Mouse (Mus musculus) gastrocnemius, adult 18-20 months (tissue): Measurements from ENCODE around the gene Gba. TPM values are rescaled to one million over a fixed set of nuclear protein-coding genes. Genes with fewer than 3 reads are reported as not detected.
A peak's percentile ranks its signal among the peaks of the same experiment; 100 is the strongest.
"Not testable (repeated sequence)": the region's sequence is repeated elsewhere in the genome, so short reads cannot be mapped to it uniquely, and the experiment has no call there.

Experiments
- DNase-seq: peaks from one replicate; pipeline ENCODE4 v3.0.0; 2021; ENCODE audit warnings: low spot score
- long read RNA-seq, 2 experiments: library from polyadenylated mRNA; stranded (forward); transcript quantifications; one replicate each; pipeline ENCODE4 v2.0.0; 2021
- total RNA-seq, 2 experiments: library from RNA; stranded (reverse); gene quantifications; 2 replicates each; pipeline ENCODE4 v1.2.3; 2021

The Gba gene
- total RNA-seq, result 10 to 100 TPM; 15.5 to 17.8 TPM
- long read RNA-seq, experiment 1, transcript Gba-201 (11 exons, 1,779 nt), result major isoform, 12 of 16 reads
- long read RNA-seq, experiment 1, partial matches to known transcripts, result 0 of 16 reads
- long read RNA-seq, experiment 1, other reads (novel, unspliced or antisense), result 1 of 16 reads
- long read RNA-seq, experiment 2, transcript Gba-201 (11 exons, 1,779 nt), result major isoform, 11 of 12 reads
- long read RNA-seq, experiment 2, partial matches to known transcripts, result 1 of 12 reads
- long read RNA-seq, experiment 2, other reads (novel, unspliced or antisense), result 0 of 12 reads

DNA sequence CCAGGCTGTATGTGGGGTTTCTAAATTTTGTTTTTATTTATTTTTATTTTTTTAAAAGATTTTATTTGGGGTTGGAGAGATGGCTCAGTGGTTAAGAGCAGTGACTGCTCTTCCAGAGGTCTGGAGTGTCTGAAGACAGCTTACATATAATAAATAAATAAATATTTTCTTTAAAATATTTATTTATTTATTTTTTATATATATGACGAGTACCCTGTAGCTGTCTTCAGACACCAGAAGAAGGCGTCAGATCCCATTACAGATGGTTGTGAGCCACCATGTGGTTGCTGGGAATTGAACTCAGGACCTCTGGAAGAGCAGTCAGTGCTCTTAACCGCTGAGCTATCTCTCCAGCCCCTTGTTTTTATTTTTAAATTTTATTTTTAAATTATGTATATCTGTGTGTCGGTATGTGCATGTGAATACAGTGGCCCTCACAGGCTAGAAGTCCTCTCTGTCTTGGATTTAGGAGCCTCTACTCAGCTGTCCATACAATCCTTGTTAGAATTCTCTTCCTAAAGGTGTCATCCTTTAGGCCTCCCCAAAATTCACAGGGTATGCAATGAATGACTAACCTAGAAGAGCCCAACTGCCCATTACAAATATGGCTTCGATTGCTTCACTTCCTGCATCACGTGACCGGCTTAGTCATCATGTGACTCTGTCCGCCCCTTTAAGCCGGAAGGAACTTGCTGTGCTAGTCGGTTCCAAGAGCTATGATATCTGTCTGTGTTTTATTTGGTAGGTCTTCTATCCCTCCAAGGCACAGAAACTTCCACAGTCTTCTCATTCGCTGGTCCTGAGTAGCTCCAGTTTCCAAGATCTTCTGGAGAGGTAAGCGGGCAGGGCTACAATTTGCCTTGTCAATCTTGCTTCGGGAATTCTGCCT, at the start of gene Gba:
Gene Gba (plus strand): TSS at position 676 of the 889 bp plus-strand sequence.
- DNase-seq, result peak; percentile 88

DNA sequence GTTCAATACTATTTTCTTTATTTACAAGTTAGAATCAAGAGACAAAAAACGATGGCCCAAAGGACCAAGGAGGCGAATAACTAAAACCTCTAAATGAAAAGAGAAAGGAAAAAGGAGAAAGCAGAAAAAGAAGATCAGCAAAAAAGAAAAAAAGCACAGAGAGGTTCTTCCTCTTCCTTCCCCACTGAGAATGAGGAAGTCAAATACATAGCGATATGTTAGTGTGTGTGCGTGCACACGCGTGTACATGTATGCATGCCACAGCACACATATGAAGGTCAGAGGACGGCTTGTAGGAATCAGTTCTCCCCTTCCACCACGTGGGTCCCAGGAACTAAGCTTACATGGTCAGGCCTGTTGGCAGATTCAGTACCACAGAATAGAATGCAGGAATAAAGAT, 45.8 kb upstream of the Gba start:
- DNase-seq, result no peak

DNA sequence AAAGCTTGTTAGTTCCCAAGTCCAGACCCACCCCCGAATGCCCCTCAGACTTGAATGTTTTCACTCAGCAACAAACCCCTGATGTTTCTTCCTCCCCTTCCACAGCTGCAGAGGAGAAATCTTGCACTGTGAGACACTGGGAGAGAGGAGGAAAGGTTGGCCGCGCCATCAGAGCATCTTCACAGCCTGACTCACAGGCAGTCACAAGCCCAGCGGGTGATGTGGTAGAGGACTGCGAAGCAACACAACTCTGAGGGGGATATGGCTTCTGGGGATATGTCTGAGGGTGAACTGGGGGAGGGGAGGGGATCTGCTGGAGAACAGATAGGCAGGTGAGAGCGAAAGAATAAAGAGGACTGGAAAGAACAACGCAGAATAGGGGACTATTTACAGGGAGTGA, 44.1 kb upstream of the Gba start:
- no peak for DNase-seq

DNA sequence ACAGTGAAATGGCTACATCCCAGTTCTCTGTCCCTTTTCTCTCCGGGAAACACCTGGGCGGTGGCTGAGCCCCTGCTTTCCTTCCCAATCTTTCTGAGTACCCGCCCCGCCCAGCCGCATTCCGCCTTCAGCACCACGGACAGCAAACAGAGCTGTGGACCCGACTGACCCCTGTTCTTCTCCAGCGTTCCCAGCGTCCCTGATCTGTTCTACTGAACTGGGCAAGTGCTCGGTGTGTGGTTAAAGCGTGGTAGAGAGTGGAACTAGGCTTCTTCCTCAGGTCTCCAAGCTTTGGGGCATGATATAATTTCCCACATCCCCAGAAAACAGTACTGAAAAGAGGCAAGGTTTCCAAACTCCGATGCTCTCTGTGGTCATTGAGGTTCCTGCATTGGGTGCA, 43.5 kb upstream of the Gba start:
- DNase-seq, result peak; percentile 49

DNA sequence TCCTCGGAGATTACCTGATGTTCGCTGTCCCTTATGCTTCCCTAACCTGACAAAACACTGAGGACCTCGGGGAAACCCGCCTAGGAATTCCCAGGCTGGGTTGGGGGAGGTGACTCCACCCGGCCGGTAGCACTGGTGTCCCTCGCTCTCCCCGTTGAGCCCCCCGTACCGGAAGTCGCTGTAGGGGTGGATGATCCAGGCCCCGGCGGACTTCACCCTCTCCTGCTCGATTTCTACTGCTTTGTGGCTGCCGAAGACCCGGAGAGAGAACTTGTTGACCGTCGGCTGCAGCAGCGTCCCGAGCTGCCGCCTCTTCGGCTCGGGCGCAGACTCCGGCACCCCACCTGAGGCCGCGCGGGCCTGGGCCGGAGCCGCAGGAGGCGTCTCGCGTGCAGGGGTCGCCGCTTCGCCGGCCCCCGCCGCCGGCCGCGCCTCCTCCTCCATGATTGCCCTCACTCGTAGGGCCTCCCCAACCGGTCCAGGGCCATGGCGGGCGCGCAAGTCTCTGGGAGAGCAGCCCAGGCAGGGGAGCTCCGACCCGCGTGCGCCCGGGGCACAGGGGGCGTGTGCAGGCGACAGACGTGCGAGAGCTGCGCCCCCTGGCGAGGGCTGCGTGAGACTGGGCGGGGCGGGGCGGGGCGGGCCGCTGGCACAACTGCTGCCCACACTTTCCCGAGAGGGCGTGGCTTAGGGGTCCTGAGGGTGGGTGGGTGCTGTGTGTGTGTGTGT, 42.9 kb upstream of the Gba start, which contains the start of gene Hcn3:
Gene Hcn3 (minus strand): TSS at position 581 of the 729 bp plus-strand sequence.
- no peak for DNase-seq

DNA sequence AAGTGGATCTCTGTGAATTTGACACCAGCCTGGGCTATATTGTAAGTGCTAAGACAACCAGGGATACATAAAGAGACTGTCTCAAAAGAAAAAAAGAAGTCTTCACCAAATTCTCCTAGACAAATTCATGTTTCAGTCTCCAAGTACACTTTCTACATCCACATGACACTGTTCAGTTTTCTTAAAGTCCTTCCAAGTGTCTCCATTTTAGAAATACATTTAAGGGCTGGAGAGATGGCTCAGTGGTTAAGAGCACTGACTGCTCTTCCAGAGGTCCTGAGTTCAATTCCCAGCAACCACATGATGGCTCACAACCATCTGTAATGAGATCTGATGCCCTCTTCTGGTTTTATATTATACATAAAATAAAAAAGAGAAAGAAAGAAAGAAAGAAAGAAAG, 41.5 kb upstream of the Gba start:
- DNase-seq, result not testable (repeated sequence)

DNA sequence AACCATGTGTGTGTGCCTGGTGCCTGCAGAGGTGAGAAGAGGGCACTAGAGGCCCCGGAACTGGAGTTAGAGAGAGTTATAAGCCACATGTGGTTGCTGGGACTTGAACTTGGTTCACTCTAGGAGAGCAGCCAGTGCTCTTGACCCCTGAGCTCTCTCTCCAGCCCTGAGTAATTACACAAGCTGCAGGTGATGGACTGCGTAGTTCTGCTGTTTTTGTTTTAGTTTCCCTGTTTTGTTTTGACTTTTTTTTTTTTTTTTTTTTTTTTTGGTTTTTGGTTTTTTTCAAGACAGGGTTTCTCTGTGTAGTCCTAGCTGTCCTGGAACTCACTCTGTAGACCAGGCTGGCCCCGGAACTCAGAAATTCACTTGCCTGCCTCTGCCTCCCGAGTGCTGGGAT, 40.9 kb upstream of the Gba start:
- no peak for DNase-seq

DNA sequence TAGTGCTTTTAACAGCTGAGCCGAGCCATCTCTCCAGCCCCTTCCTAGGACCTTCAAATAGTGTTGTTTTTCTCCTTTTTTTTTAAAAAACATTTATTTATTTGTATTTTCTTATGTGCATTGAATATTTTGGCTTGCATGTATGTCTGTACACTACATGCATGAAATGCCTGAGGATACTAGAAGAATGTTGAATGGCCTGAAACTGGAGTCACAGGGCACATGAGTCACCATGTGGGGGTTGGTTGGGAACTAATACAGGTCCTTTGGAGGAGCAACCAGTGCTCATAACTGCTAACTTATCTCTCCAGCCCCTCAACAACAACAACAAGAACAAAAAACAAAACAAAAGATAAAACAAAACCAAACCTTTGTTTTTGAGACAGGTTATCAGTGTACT, 39.6 kb upstream of the Gba start:
- DNase-seq, result no peak

DNA sequence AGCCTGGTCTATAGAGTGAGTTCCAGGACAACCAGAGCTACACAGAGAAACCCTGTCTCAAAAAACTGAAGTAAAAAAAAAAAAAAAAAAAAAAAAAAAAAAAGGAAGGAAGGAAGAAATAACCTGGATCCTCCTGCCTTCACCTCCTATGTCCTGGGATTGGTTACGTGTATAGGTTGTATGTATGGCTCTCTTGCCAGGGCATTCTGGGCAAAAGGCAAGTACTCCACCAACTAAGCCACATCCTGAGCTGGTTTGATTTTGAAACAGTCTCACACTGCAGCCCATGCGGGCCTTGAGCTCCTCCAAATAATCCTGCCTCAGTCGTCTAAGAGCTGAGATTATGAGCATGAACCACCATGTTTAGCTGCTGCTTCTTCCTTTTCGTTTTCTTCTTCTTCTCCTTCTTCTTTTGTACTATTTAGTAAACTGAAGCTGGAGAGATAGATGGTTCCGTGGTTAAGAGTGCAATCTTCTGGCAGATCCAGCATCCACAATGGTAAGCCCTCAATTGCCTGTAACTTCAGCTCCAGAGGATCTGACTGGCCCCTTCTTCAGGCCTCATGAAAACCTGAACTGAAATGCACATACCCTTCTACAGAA, 39.0 kb upstream of the Gba start:
- no peak for DNase-seq

DNA sequence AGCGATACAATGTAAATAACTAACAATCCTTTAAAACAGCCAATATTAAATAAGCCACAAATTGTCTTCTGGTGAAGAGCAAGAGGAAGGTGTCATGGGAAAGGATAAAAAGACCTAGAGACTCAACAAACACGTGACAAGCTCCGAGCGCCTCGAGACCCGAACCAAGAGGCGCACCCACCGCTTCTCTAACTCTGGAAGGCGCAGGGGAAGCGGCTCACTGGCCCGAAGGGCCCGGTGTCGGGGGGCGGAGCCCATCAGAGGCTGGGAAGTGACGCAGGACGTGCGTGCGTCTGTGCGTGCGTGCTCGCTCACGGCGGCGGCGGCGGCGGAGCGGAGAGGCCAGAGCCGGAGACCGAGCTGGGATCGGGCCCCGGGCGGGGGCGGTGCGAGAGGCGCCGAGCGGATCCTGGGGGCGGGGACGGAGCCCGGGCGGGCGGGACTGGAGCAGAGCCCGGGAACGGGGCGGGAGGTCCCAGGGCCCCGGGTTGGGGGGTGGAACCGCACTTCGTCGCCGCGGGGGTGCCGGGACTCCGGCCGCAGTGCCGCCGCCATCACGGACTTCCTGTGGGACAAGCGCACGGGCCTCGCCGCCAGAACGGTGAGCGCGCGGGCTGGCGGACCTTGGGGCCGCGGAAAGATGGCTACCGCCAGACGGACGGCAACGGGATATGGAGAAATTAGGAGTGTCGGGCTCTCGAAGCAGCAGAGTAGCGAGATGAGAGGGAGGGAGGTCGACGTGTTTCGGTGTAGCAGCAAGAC, 38.0 kb upstream of the Gba start, which contains the start of gene Clk2:
Gene Clk2 (plus strand): TSS at position 290 of the 762 bp plus-strand sequence.
- DNase-seq, result peak; percentile 96

DNA sequence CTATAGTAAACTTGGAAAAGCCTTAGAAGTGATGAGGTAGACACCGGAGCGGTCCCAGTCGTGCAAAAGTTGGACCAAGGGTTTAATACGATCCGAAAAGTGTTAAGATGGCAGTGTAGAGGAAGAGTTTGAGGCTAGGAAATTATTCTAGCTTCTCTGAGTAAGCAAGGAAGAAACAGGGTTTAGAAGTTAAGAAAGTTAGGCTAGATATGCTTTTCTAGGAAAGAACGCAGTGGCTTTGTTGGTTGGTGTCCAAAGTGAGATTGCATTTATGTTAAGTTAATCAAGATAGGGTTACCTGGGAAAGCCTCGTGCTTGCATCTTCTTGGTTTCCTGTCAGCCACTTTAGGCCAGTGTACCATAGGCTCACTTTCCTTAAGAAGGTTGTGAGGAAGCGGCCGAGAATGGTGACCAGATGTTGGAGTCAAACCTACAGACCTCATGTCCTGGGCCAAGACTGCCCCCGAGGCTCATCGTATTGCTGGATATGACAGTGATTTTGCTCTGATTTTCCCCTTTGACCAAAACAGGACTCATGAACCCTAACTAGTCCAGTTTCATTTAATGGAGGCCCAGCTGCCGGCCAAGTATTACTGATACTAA, 37.4 kb upstream of the Gba start:
- DNase-seq, result no peak

DNA sequence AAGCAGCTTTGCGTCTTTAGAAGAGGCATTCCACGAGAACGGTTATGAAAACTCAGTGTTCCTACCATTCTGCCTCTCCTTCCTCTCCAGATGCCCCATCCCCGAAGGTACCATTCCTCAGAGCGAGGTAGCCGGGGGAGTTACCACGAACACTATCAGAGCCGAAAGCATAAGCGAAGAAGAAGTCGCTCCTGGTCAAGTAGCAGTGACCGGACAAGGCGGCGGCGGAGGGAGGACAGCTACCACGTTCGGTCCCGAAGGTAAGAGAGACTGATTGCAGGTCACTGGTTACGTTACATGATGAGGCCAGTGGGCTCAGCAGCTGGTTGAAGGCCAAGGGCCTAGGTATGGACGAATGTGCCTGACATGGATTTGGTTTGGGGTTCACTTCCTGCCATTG, 35.8 kb upstream of the Gba start:
- DNase-seq, result no peak

DNA sequence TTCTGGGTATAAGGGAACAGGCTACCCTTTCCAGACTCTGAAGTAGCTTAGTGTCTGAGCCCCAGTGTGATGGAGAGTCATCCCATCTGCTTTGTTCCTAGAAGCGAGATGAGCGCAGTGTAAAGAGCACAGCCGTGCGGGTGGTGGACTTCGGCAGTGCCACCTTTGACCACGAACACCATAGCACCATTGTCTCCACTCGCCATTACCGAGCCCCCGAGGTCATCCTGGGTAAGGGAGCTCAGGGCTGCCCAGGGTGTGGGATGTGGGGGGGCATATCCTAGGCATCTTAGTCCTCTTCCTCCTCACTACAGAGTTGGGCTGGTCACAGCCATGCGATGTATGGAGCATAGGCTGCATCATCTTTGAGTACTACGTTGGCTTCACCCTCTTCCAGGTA, 27.9 kb upstream of the Gba start:
- DNase-seq, result no peak

DNA sequence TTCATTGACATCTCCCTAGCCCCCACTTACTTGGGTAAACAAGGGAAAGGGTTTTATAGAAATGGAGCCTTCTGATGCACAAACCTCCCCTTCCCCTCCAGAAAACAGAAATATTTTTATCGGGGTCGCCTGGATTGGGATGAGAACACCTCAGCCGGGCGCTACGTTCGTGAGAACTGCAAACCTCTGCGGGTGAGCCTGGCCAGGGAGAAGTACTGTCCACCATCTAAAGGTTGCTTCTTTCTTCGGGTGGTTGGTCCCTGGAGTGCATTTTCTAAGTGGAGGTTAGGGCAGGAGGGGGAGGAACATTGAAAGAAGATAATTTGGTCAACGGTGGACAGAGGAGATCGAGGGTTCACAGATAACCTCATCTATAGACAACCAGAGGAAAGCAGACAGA, 27.2 kb upstream of the Gba start:
- DNase-seq, result no peak

DNA sequence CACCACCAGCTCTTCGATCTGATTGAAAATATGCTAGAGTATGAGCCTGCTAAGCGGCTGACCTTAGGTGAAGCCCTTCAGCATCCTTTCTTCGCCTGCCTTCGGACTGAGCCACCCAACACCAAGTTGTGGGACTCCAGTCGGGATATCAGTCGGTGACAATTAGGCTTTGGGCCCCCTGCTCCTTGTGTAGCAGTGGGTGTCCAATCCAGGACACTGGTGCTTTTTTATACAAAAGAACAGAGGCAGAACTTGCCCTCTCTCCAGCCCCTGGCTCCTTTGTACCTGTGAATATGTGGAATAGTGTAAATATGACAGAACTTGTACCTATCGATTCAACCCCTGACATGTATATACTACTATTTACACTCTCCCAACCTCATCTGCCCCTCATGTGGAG, 26.3 kb upstream of the Gba start:
- no peak for DNase-seq

DNA sequence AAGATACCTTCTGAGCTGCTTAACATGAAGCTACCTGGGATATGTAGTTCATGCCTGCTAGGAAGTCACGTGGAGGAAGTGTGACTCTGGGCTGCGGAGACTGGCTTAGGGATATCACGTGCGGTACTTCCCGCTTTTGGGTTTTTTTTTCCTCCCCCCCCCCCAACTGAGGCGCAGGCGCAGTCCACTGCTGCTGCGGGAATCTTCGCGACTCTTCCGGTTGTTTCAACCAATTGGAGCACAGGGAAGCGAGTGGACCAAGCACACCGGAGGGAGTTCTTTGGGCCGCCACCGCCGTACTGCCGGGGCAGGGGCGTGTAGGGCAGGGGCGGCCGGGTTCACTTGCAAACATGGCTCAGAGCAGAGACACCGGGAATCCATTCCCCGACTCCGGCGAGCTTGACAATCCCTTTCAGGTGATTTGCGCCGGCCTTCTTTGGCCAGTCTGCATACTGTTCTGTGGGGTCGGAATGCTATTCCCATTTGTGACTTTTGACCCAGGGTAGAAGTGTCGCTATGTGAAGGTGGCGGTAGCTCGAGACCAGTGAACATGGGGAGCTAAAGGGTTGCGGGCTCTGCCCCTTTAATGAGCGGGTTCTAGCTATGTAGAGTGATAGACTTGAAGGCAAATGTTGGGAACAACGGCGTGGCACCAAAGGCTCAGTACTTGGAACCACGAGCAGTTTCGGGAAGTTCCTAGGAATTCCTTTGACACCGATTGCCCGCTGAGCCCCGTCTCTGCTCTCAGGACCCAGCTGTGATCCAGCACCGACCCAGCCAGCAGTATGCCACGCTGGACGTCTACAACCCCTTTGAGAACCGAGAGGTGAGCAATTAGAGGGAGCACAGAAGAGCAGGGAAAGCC, 25.3 kb upstream of the Gba start, which contains the start of gene Scamp3:
Gene Scamp3 (plus strand): TSS at position 232 of the 865 bp plus-strand sequence.
- DNase-seq, result peak; percentile 85

DNA sequence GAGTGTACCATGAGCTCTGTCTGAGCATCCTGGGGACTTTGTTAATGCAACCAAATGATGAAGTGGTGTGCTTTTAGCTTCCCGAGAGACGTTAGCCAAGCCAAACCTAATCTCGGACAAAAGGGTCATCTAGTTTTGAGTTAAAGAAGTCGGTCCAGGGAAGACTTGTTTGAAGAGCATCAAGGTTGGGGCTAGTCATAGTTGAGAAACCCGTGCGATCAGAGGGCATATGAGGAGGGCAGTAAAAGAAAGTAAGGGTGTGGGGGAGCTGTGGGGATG, 24.7 kb upstream of the Gba start:
- DNase-seq, result no peak

DNA sequence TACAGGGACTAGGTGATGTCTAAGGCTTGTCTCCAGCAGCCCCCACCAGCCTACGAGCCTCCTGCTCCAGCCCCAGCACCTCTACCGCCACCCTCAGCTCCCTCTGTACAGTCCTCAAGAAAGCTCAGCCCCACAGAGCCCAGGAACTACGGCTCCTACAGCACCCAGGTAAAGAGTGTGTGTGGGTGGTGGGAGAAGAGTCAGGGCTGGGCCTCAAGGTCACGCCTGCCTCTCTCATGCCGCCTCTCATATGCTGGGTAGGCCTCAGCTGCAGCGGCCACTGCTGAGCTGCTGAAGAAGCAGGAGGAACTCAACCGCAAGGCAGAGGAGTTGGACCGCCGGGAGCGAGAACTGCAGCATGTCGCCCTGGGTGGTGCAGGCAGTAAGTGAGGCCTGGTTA, 23.7 kb upstream of the Gba start:
- no peak for DNase-seq

DNA sequence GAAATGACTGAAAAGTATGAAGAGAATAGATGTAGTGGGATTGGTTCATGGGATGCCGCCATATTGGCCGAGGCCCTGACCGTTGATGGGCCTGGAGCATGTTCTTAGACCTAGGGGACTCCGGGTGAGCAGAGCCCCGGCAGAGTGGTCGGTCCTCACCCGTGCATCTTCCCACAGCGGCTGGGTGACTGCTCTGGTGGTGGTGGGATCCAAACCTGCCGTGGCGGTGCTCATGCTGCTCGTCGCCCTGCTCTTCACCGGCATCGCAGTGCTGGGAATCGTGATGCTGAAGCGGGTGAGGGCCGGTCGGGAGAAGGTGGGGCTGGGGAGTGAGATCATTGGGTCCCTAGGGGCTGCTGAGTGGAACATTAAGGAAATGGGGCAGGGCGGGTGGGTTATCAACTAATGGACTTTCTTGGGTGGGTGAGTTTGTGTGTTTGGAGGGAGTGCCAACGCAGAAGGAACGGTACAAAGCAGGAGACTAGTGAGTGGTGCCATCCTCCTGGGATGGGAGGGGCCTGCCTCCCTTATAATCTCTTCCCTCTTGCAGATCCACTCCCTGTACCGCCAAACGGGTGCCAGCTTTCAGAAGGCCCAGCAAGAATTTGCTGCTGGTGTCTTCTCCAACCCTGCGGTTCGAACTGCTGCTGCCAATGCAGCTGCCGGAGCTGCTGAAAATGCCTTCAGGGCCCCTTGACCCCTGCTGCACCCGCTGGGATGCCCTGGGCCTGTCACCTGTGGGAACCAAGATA, 20.8 kb upstream of the Gba start:
- DNase-seq, result no peak
